Mouse (Mus musculus): ENCODE results near the gene Gpr155. TPM values are rescaled to one million over a fixed set of nuclear protein-coding genes. Genes with fewer than 3 reads are reported as not detected.

The Gpr155 gene
- 6.4 and 7.3 TPM in 2 replicates for polyA plus RNA-seq (2015; fragmentation: Nextera tagmentation; extraction: Ambion mirVana)

- under 1% methylated on average over 44 of the region's 44 CpGs for WGBS (ENCODE audit: insufficient replicate concordance)
- ATAC-seq (ENCODE audit: insufficient read depth), result peak; percentile 96
- H3K9ac ChIP-seq, result peak within 1 kb of the TSS; percentile 74
Observed at GRCm38 (mm10) chr2:73386356-73387046, at the start of gene Gpr155. Gene Gpr155, minus strand, starts transcription at chr2:73386572.

GRCm38 (mm10) chr2:73435847-73436246, 49.5 kb upstream of the Gpr155 start:
- ATAC-seq (ENCODE audit: insufficient read depth), result no peak
- no peaks in the 10 kb centered on the region for H3K27me3 ChIP-seq
- no peak overlapping the region for H3K9ac ChIP-seq
- H3K4me1 ChIP-seq (replicated peaks), result no peaks in the 10 kb centered on the region; the same call in 1 of the 2 replicates
- no peak overlapping the region for H3K27ac ChIP-seq (replicated peaks)
- WGBS (ENCODE audit: insufficient replicate concordance), result 85% methylated on average over 2 of the region's 2 CpGs
- peaks cover 62% of the 10 kb centered on the region for H3K36me3 ChIP-seq (replicated peaks)
- no peak overlapping the region for H3K4me2 ChIP-seq
- H3K4me3 ChIP-seq (replicated peaks), result no peak overlapping the region
- no peaks in the 10 kb centered on the region for H3K9me3 ChIP-seq (replicated peaks)

More at GRCm38 (mm10) chr2:73386356-73387046, at the start of gene Gpr155:
- peak within 1 kb of the TSS; percentile 75 for H3K4me3 ChIP-seq (replicated peaks)
- H3K4me2 ChIP-seq, result peak within 1 kb of the TSS; percentile 99
- H3K36me3 ChIP-seq (replicated peaks), result peaks cover 12% of the 10 kb centered on the region
- H3K27me3 ChIP-seq, result peaks cover 5% of the 10 kb centered on the region; the same call in 1 of the 2 replicates
- peak within 1 kb of the TSS; percentile 88 for H3K27ac ChIP-seq (replicated peaks)
- no peaks in the 10 kb centered on the region for H3K9me3 ChIP-seq (replicated peaks)
- H3K4me1 ChIP-seq (replicated peaks), result peaks cover 29% of the 10 kb centered on the region

GRCm38 (mm10) chr2:73431959-73432396, 45.6 kb upstream of the Gpr155 start:
- ATAC-seq (ENCODE audit: insufficient read depth), result no peak
- Histone ChIP-seq H3K27ac (replicated peaks) (no peak overlapping the region), H3K9me3 (replicated peaks) (no peaks in the 10 kb centered on the region), H3K4me3 (replicated peaks) (no peak overlapping the region), H3K4me2 (no peak overlapping the region), H3K9ac (no peak overlapping the region), H3K4me1 (replicated peaks) (no peaks in the 10 kb centered on the region), H3K36me3 (replicated peaks) (peaks cover 34% of the 10 kb centered on the region), H3K27me3 (no peaks in the 10 kb centered on the region)
- 58% methylated on average over 14 of the region's 14 CpGs for WGBS (ENCODE audit: insufficient replicate concordance)

GRCm38 (mm10) chr2:73428803-73429468, 42.6 kb upstream of the Gpr155 start:
- H3K27me3 ChIP-seq, result no peaks in the 10 kb centered on the region
- H3K4me1 ChIP-seq (replicated peaks), result no peaks in the 10 kb centered on the region
- H3K27ac ChIP-seq (replicated peaks), result no peak overlapping the region
- no peaks in the 10 kb centered on the region for H3K9me3 ChIP-seq (replicated peaks)
- no peak for ATAC-seq (ENCODE audit: insufficient read depth)
- H3K36me3 ChIP-seq (replicated peaks), result peaks cover 14% of the 10 kb centered on the region; the same call in 1 of the 2 replicates
- H3K4me2 ChIP-seq, result no peak overlapping the region
- no peak overlapping the region for H3K9ac ChIP-seq
- no peak overlapping the region for H3K4me3 ChIP-seq (replicated peaks)
- 57% methylated on average over 21 of the region's 21 CpGs for WGBS (ENCODE audit: insufficient replicate concordance)

GRCm38 (mm10) chr2:73427293-73427692, 40.9 kb upstream of the Gpr155 start:
- H3K27ac ChIP-seq (replicated peaks), result no peak overlapping the region
- no peak for ATAC-seq (ENCODE audit: insufficient read depth)
- peaks cover 1% of the 10 kb centered on the region; the same call in 1 of the 2 replicates for H3K27me3 ChIP-seq
- 0 out of 2 replicates have a peak, but pooled peaks cover 5% of the 10 kb centered on the region for H3K36me3 ChIP-seq (replicated peaks)
- H3K9me3 ChIP-seq (replicated peaks), result no peaks in the 10 kb centered on the region
- H3K4me2 ChIP-seq, result no peak overlapping the region
- H3K4me1 ChIP-seq (replicated peaks), result no peaks in the 10 kb centered on the region
- 25% methylated on average over 1 of the region's 1 CpGs for WGBS (ENCODE audit: insufficient replicate concordance)
- no peak overlapping the region for H3K9ac ChIP-seq
- H3K4me3 ChIP-seq (replicated peaks), result no peak overlapping the region

- WGBS (ENCODE audit: insufficient replicate concordance), result 60% methylated on average over 14 of the region's 14 CpGs
- Histone ChIP-seq H3K4me3 (replicated peaks) (no peak overlapping the region), H3K36me3 (replicated peaks) (no peaks in the 10 kb centered on the region), H3K9me3 (replicated peaks) (no peaks in the 10 kb centered on the region), H3K27ac (replicated peaks) (no peak overlapping the region), H3K27me3 (peaks cover 4% of the 10 kb centered on the region; the same call in 1 of the 2 replicates), H3K4me1 (replicated peaks) (no peaks in the 10 kb centered on the region), H3K9ac (no peak overlapping the region), H3K4me2 (no peak overlapping the region)
- ATAC-seq (ENCODE audit: insufficient read depth), result no peak
Observed at GRCm38 (mm10) chr2:73425822-73426221, 39.5 kb upstream of the Gpr155 start.

- Histone ChIP-seq H3K9me3 (replicated peaks) (no peaks in the 10 kb centered on the region), H3K9ac (no peak overlapping the region), H3K27ac (replicated peaks) (no peak overlapping the region), H3K4me1 (replicated peaks) (no peaks in the 10 kb centered on the region), H3K4me2 (no peak overlapping the region), H3K4me3 (replicated peaks) (no peak overlapping the region), H3K27me3 (peaks cover 27% of the 10 kb centered on the region), H3K36me3 (replicated peaks) (no peaks in the 10 kb centered on the region)
- WGBS (ENCODE audit: insufficient replicate concordance), result 64% methylated on average over 7 of the region's 7 CpGs
- ATAC-seq (ENCODE audit: insufficient read depth), result no peak
Observed at GRCm38 (mm10) chr2:73419730-73420129, 33.4 kb upstream of the Gpr155 start.

GRCm38 (mm10) chr2:73419285-73419684, 32.9 kb upstream of the Gpr155 start:
- Histone ChIP-seq H3K9ac (no peak overlapping the region), H3K36me3 (replicated peaks) (no peaks in the 10 kb centered on the region), H3K9me3 (replicated peaks) (no peaks in the 10 kb centered on the region), H3K4me2 (no peak overlapping the region), H3K4me1 (replicated peaks) (no peaks in the 10 kb centered on the region), H3K4me3 (replicated peaks) (no peak overlapping the region), H3K27me3 (peaks cover 29% of the 10 kb centered on the region), H3K27ac (replicated peaks) (no peak overlapping the region)
- no peak for ATAC-seq (ENCODE audit: insufficient read depth)
- WGBS (ENCODE audit: insufficient replicate concordance), result 31% methylated on average over 4 of the region's 4 CpGs

- H3K4me1 ChIP-seq (replicated peaks), result no peaks in the 10 kb centered on the region
- no peak overlapping the region for H3K9ac ChIP-seq
- no peak for ATAC-seq (ENCODE audit: insufficient read depth)
- 45% methylated on average over 5 of the region's 5 CpGs for WGBS (ENCODE audit: insufficient replicate concordance)
- H3K4me2 ChIP-seq, result no peak overlapping the region
- H3K27me3 ChIP-seq, result peaks cover 37% of the 10 kb centered on the region
- no peaks in the 10 kb centered on the region for H3K36me3 ChIP-seq (replicated peaks)
- H3K9me3 ChIP-seq (replicated peaks), result no peaks in the 10 kb centered on the region
- no peak overlapping the region for H3K4me3 ChIP-seq (replicated peaks)
- H3K27ac ChIP-seq (replicated peaks), result no peak overlapping the region
Observed at GRCm38 (mm10) chr2:73415892-73416291, 29.5 kb upstream of the Gpr155 start.

- no peaks in the 10 kb centered on the region for H3K4me1 ChIP-seq (replicated peaks)
- no peak overlapping the region for H3K9ac ChIP-seq
- H3K9me3 ChIP-seq (replicated peaks), result no peaks in the 10 kb centered on the region
- H3K27ac ChIP-seq (replicated peaks), result no peak overlapping the region
- H3K27me3 ChIP-seq, result peaks cover 22% of the 10 kb centered on the region
- no peak overlapping the region for H3K4me3 ChIP-seq (replicated peaks)
- ATAC-seq (ENCODE audit: insufficient read depth), result no peak
- H3K4me2 ChIP-seq, result no peak overlapping the region
- H3K36me3 ChIP-seq (replicated peaks), result no peaks in the 10 kb centered on the region
- 70% methylated on average over 8 of the region's 8 CpGs for WGBS (ENCODE audit: insufficient replicate concordance)
Observed at GRCm38 (mm10) chr2:73410076-73410475, 23.7 kb upstream of the Gpr155 start.

- H3K4me2 ChIP-seq, result no peak overlapping the region
- WGBS (ENCODE audit: insufficient replicate concordance), result 48% methylated on average over 4 of the region's 4 CpGs
- ATAC-seq (ENCODE audit: insufficient read depth), result no peak
- no peaks in the 10 kb centered on the region for H3K36me3 ChIP-seq (replicated peaks)
- no peak overlapping the region for H3K9ac ChIP-seq
- H3K4me1 ChIP-seq (replicated peaks), result no peaks in the 10 kb centered on the region
- H3K9me3 ChIP-seq (replicated peaks), result no peaks in the 10 kb centered on the region
- no peak overlapping the region for H3K27ac ChIP-seq (replicated peaks)
- 0 out of 2 replicates have a peak, but pooled peaks cover 5% of the 10 kb centered on the region for H3K27me3 ChIP-seq
- H3K4me3 ChIP-seq (replicated peaks), result no peak overlapping the region
Observed at GRCm38 (mm10) chr2:73407662-73408061, 21.3 kb upstream of the Gpr155 start.

All from liver, embryonic 15.5 days (tissue).